Mouse (Mus musculus) MEL (cell line): Measurements from ENCODE around the gene Ugt1a9.

Experiments
- CTCF ChIP-seq, 3 experiments: IDR thresholded peaks in 2 of 3; conservative IDR thresholded peaks in 1 of 3; 2 replicates each; pipeline ENCODE4 v1.5.1; 2011 to 2012; ENCODE audit warnings: low read length in 3 of 3, low read depth in 2 of 3, mild to moderate bottlenecking in 2 of 3, improper control_type of control experiment in 1 of 3, inconsistent platforms in 1 of 3, mixed read lengths in 1 of 3, moderate library complexity in 1 of 3; ENCODE audit not compliant: control insufficient read depth in 1 of 3, insufficient read depth in 1 of 3, poor library complexity in 1 of 3, severe bottlenecking in 1 of 3
- POLR2AphosphoS2 ChIP-seq: IDR thresholded peaks from 2 replicates; pipeline ENCODE4 v1.6.1; 2011; ENCODE audit warnings: low read length, improper control_type of control experiment
- USF1 ChIP-seq: IDR thresholded peaks from 2 replicates; pipeline ENCODE4 v1.6.1; 2014; ENCODE audit warnings: low read depth, mild to moderate bottlenecking, inconsistent platforms, low read length, improper control_type of control experiment, moderate library complexity
- ZMIZ1 ChIP-seq: IDR thresholded peaks from 2 replicates; pipeline ENCODE4 v1.6.1; 2012; ENCODE audit warnings: low read depth, mild to moderate bottlenecking, inconsistent platforms, low read length, improper control_type of control experiment, moderate library complexity

- no peak for TF ChIP-seq CTCF (IDR thresholded peaks at IDR 0.05 in 2 of 3, conservative IDR thresholded peaks at IDR 0.05 in 1 of 3; ENCODE audit: control insufficient read depth in 1 of 3, insufficient read depth in 1 of 3, low read depth in 2 of 3, low read length in 3 of 3, poor library complexity in 1 of 3, severe bottlenecking in 1 of 3)
- TF ChIP-seq ZMIZ1 = no peak
- TF ChIP-seq POLR2AphosphoS2 = no peak
- TF ChIP-seq USF1 = no peak
Measured at GRCm38 (mm10) chr1:88243861-88244260, 173.3 kb downstream of the Ugt1a9 start.
